Mouse (Mus musculus) forebrain, embryonic 16.5 days (tissue): ENCODE measurements at regions not wholly inside any gene's neighbourhood (a gene's known extent, or its start where the extent isn't known, plus 50 kb on each side); places are given as distances from the start of the nearest gene placed in this dataset.

Experiments
- ATAC-seq: fragments of 200-750 bp; cut with Nextera tagmentation; 2 replicates; pipeline ENCODE4 v1.8.0; 2017; ENCODE audit warnings: mild to moderate bottlenecking, moderate library complexity
- H3K27ac ChIP-seq: fragments of 300-500 bp; sonication (generic); 2 replicates; pipeline ENCODE4 v1.5.1; 2014; ENCODE audit warnings: low read length, control low read depth
- H3K27me3 ChIP-seq: fragments of 300-500 bp; sonication (generic); replicated peaks from 2 replicates; pipeline ENCODE4 v1.6.1; 2014; ENCODE audit warnings: low read length; ENCODE audit not compliant: control insufficient read depth, insufficient read depth
- H3K36me3 ChIP-seq: fragments of 300-500 bp; sonication (generic); 2 replicates; pipeline ENCODE4 v1.6.1; 2014; ENCODE audit not compliant: control insufficient read depth, insufficient read depth
- H3K4me1 ChIP-seq: fragments of 300-500 bp; sonication (generic); replicated peaks from 2 replicates; pipeline ENCODE4 v1.6.1; 2014; ENCODE audit warnings: low read length; ENCODE audit not compliant: control insufficient read depth, insufficient read depth
- H3K4me2 ChIP-seq: fragments of 300-500 bp; sonication (generic); 2 replicates; pipeline ENCODE4 v1.6.1; 2014; ENCODE audit warnings: mild to moderate bottlenecking, low read length, control low read depth
- H3K4me3 ChIP-seq: fragments of 300-500 bp; sonication (generic); replicated peaks from 2 replicates; pipeline ENCODE4 v1.5.1; 2014; ENCODE audit warnings: mild to moderate bottlenecking, low read length, control low read depth
- H3K9ac ChIP-seq: fragments of 300-500 bp; sonication (generic); replicated peaks from 2 replicates; pipeline ENCODE4 v1.6.1; 2014; ENCODE audit warnings: low read depth, low read length, control low read depth
- H3K9me3 ChIP-seq: fragments of 300-500 bp; sonication (generic); 2 replicates; pipeline ENCODE4 v1.6.1; 2016; ENCODE audit warnings: low read length; ENCODE audit not compliant: control insufficient read depth
- WGBS: fragments of 180-500 bp; shearing (Covaris S2); extraction: QIAGEN DNeasy Blood & Tissue Kit; methylation state at CpG from one replicate; pipeline ENCODE4 v1.1.7; 2014; 5-methylcytosine and 5-hydroxymethylcytosine counted together

GRCm38 (mm10) chr3:66646251-66646650 is 334.9 kb upstream of the Rsrc1 start:
- H3K27me3 ChIP-seq, result no peaks in the 10 kb centered on the region
- no peak overlapping the region for H3K9ac ChIP-seq
- no peaks in the 10 kb centered on the region for H3K36me3 ChIP-seq
- ATAC-seq, result no peak
- no peak overlapping the region for H3K4me2 ChIP-seq
- no peak overlapping the region for H3K27ac ChIP-seq
- no peak overlapping the region for H3K4me3 ChIP-seq
- H3K4me1 ChIP-seq, result no peaks in the 10 kb centered on the region
- H3K9me3 ChIP-seq, result no peaks in the 10 kb centered on the region
- 50% methylated on average over 4 of the region's 4 CpGs for WGBS

- Histone ChIP-seq H3K36me3 (no peaks in the 10 kb centered on the region), H3K27ac (no peak overlapping the region), H3K4me1 (no peaks in the 10 kb centered on the region), H3K27me3 (no peaks in the 10 kb centered on the region), H3K4me3 (no peak overlapping the region), H3K9ac (no peak overlapping the region), H3K9me3 (no peaks in the 10 kb centered on the region), H3K4me2 (no peak overlapping the region)
- 90% methylated on average over 4 of the region's 4 CpGs for WGBS
- no peak for ATAC-seq
Measured at GRCm38 (mm10) chr3:66649271-66649670, 331.9 kb upstream of the Rsrc1 start.

GRCm38 (mm10) chr3:66650076-66650748 is 331.0 kb upstream of the Rsrc1 start:
- no peaks in the 10 kb centered on the region for H3K27me3 ChIP-seq
- no peak overlapping the region for H3K9ac ChIP-seq
- H3K4me3 ChIP-seq, result no peak overlapping the region
- no peak overlapping the region for H3K4me2 ChIP-seq
- no peaks in the 10 kb centered on the region for H3K36me3 ChIP-seq
- H3K27ac ChIP-seq, result no peak overlapping the region
- peak; percentile 67 for ATAC-seq
- no peaks in the 10 kb centered on the region for H3K9me3 ChIP-seq
- 69% methylated on average over 15 of the region's 15 CpGs for WGBS
- H3K4me1 ChIP-seq, result no peaks in the 10 kb centered on the region

- no peaks in the 10 kb centered on the region for H3K4me1 ChIP-seq
- 49% methylated on average over 16 of the region's 16 CpGs for WGBS
- no peak overlapping the region for H3K4me3 ChIP-seq
- H3K27ac ChIP-seq, result no peak overlapping the region
- no peak overlapping the region for H3K9ac ChIP-seq
- no peaks in the 10 kb centered on the region for H3K36me3 ChIP-seq
- ATAC-seq, result peak; percentile 43; the same call in 1 of the 2 replicates
- no peaks in the 10 kb centered on the region for H3K27me3 ChIP-seq
- H3K9me3 ChIP-seq, result no peaks in the 10 kb centered on the region
- no peak overlapping the region for H3K4me2 ChIP-seq
Measured at GRCm38 (mm10) chr3:66650749-66651472, 330.3 kb upstream of the Rsrc1 start.

- 91% methylated on average over 7 of the region's 7 CpGs for WGBS
- H3K4me3 ChIP-seq, result no peak overlapping the region
- no peaks in the 10 kb centered on the region for H3K4me1 ChIP-seq
- no peaks in the 10 kb centered on the region for H3K27me3 ChIP-seq
- ATAC-seq, result no peak
- no peak overlapping the region for H3K9ac ChIP-seq
- H3K4me2 ChIP-seq, result no peak overlapping the region
- no peaks in the 10 kb centered on the region for H3K36me3 ChIP-seq
- no peak overlapping the region for H3K27ac ChIP-seq
- H3K9me3 ChIP-seq, result no peaks in the 10 kb centered on the region
Measured at GRCm38 (mm10) chr3:66652139-66652846, 328.9 kb upstream of the Rsrc1 start.

- H3K36me3 ChIP-seq, result no peaks in the 10 kb centered on the region
- WGBS, result 82% methylated on average over 2 of the region's 2 CpGs
- no peak overlapping the region for H3K4me3 ChIP-seq
- no peak overlapping the region for H3K27ac ChIP-seq
- no peaks in the 10 kb centered on the region for H3K9me3 ChIP-seq
- no peaks in the 10 kb centered on the region for H3K4me1 ChIP-seq
- H3K9ac ChIP-seq, result no peak overlapping the region
- H3K4me2 ChIP-seq, result no peak overlapping the region
- no peak for ATAC-seq
- no peaks in the 10 kb centered on the region for H3K27me3 ChIP-seq
Measured at GRCm38 (mm10) chr3:66653961-66654360, 327.2 kb upstream of the Rsrc1 start.

GRCm38 (mm10) chr3:66654860-66655259 is 326.3 kb upstream of the Rsrc1 start:
- Histone ChIP-seq H3K4me1 (no peaks in the 10 kb centered on the region), H3K27me3 (no peaks in the 10 kb centered on the region), H3K27ac (no peak overlapping the region), H3K4me3 (no peak overlapping the region), H3K4me2 (no peak overlapping the region), H3K36me3 (no peaks in the 10 kb centered on the region), H3K9ac (no peak overlapping the region), H3K9me3 (no peaks in the 10 kb centered on the region)
- no peak for ATAC-seq
- WGBS, result 74% methylated on average over 1 of the region's 1 CpGs

- H3K4me2 ChIP-seq, result no peak overlapping the region
- no peak overlapping the region for H3K9ac ChIP-seq
- H3K27me3 ChIP-seq, result no peaks in the 10 kb centered on the region
- H3K4me1 ChIP-seq, result no peaks in the 10 kb centered on the region
- ATAC-seq, result no peak
- H3K27ac ChIP-seq, result no peak overlapping the region
- H3K9me3 ChIP-seq, result no peaks in the 10 kb centered on the region
- H3K4me3 ChIP-seq, result no peak overlapping the region
- WGBS, result 94% methylated on average over 5 of the region's 5 CpGs
- H3K36me3 ChIP-seq, result no peaks in the 10 kb centered on the region
Measured at GRCm38 (mm10) chr3:66656458-66656857, 324.7 kb upstream of the Rsrc1 start.

GRCm38 (mm10) chr3:66660555-66660954 is 320.6 kb upstream of the Rsrc1 start:
- no peak overlapping the region for H3K9ac ChIP-seq
- no peak overlapping the region for H3K4me3 ChIP-seq
- no peaks in the 10 kb centered on the region; the same call in 1 of the 2 replicates for H3K4me1 ChIP-seq
- H3K9me3 ChIP-seq, result no peaks in the 10 kb centered on the region
- no peaks in the 10 kb centered on the region for H3K36me3 ChIP-seq
- H3K27me3 ChIP-seq, result no peaks in the 10 kb centered on the region
- 79% methylated on average over 5 of the region's 5 CpGs for WGBS
- no peak overlapping the region for H3K27ac ChIP-seq
- ATAC-seq, result no peak
- no peak overlapping the region for H3K4me2 ChIP-seq
